Mouse (Mus musculus) cerebellum, adult 18-20 months (tissue): ENCODE results near the gene H2-Oa.
"Not testable (repeated sequence)": the region's sequence is repeated elsewhere in the genome, so short reads cannot be mapped to it uniquely, and the experiment has no call there.

Experiments
- DNase-seq, 2 experiments: peaks; one replicate each; pipeline ENCODE4 v3.0.0; 2021

H2-Oa gene

GRCm38 (mm10) chr17:34143461-34143860, 51.3 kb downstream of the H2-Oa start:
- DNase-seq, result no peak

GRCm38 (mm10) chr17:34144221-34144620, 52.1 kb downstream of the H2-Oa start:
- DNase-seq, result not testable (repeated sequence)
